Mouse (Mus musculus) gastrocnemius, postnatal 25 days (tissue): ENCODE data around the gene Tbc1d15. TPM values are rescaled to one million over a fixed set of nuclear protein-coding genes. Genes with fewer than 3 reads are reported as not detected.
"Not testable (repeated sequence)": the region's sequence is repeated elsewhere in the genome, so short reads cannot be mapped to it uniquely, and the experiment has no call there.

Source experiments
- DNase-seq: peaks from one replicate; pipeline ENCODE4 v3.0.0; 2022
- total RNA-seq, 2 experiments: library from RNA; stranded (reverse); gene quantifications; 1 replicate in 1 of 2; 2 replicates in 1 of 2; pipeline ENCODE4 v1.2.3; 2021

Gene Tbc1d15
- total RNA-seq, 2 experiments from 2014 or later = 35.9 to 40.5 TPM

- DNase-seq = no peak
Observed at GRCm38 (mm10) chr10:115245488-115245887, 5.8 kb downstream of the Tbc1d15 start.

DNA sequence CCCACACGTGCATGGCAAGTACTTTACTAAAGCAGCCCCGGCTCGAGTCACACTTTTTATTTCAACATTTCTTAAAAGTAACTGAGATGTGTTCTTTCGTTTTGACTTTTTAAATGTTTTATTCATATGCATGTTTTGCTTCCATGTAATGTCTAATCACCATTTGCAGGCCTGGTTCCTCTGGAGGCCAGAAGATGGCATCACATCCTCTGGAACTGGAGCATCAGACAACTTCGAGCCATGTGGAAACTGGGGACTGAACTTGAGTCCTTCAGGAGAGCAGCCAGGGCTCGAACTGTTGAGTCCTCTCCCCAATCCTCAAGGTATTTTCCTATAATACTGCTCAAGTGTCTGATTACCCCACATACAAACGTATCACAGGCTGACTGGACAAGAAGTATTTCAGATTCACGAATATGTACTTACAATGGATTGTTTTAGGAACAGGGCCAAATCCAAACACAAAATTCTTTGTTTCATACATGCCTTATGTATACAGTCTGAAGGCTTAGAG, 10.1 kb downstream of the Tbc1d15 start:
- DNase-seq = no peak

DNA sequence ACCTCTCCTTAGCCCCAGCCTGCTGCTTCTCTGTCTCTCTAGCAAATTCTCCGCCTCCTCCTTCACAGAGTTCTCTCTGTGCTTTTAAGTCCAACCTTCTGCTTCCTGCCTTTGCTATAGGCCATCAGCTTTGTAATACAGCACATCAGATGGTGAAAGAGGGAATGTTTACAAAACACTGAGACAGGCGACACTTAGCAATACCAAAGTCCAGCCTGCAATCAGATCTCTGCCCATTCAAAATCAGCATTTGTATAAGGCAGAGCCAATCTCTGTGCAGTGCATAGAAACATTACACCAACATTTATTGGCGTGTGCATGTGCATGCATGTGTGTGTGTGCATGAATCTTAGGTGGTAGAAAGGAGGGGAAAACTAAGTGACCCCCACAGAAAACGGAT, 13.3 kb downstream of the Tbc1d15 start:
- DNase-seq = no peak

GRCm38 (mm10) chr10:115236733-115237132, 14.5 kb downstream of the Tbc1d15 start:
- no peak for DNase-seq

DNA sequence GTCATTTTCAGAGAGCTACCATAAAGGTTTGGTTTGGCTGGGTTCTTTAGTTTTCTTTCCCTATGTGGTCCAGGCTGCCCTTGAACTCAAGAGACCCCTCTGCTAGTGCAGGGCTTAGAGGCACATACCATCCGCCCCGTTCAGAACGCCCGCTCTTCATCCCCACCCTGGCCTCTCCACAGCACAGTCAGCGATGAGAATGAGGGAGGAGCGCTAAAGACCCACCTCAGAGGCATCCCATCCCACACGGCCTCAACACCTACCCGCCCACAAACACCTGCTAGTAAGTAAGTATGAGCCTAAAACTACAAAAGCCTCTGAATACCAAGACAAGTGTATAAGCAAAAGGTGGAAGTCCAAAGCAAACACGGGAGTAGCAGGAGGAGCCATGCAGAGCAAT, 15.8 kb downstream of the Tbc1d15 start:
- DNase-seq = no peak

DNA sequence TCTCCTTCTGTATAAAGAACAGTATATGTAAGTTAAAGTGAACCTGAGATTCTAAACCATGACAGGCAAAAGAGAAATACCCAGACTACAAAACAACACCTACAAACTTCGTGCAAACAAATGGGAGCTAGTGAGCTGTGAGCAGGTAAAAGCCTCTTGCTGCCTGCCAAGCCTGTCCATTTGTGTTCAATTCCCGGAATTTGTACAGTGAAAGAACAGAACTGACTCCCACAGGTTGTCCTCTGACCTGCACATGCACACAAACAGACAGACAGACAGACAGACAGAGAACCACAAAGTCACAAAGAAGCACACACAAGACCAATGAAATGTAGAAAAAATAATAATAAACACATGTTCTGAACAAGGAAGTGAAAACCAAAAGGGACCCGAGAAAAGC, 17.5 kb downstream of the Tbc1d15 start:
- DNase-seq = no peak

DNA sequence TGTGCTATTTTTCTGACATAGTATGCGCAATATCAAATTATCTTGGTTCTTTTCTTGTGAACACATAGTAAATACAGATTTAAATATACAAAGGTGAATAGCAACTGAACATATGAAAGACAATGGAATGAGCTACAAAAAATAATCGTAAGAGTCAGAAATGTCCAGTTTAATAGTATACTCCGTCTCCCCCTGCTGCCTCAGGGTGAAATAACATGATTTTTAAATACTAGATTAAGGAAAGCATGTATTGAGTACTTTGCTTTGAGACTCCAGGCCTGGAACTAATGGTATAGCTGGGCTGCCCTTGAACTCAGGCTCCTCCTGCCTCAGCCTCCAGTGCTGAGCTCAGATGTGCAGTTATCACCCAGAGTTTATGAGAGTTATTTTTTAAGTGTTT, 18.8 kb downstream of the Tbc1d15 start:
- DNase-seq = no peak

DNA sequence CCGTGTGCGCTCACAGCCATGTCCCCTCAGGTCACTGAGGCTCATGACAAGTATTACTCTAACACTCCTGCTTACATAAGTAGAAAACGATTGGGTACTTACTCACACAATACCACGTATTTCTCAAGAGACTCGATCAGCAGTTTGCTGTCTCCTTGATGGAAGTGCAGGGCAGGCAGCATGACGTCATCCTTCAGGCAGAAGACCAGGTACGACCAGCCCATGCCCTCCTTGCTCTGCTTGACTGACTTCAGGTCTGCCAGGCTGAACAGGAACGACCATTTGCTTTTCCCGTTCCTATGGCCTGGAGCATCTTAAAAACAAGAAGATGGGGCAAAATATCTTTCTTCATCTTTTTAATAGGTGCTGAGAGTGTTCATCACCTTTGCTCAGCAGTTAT, 22.2 kb downstream of the Tbc1d15 start:
- no peak for DNase-seq

GRCm38 (mm10) chr10:115226586-115226985, 24.7 kb downstream of the Tbc1d15 start:
- no peak for DNase-seq

DNA sequence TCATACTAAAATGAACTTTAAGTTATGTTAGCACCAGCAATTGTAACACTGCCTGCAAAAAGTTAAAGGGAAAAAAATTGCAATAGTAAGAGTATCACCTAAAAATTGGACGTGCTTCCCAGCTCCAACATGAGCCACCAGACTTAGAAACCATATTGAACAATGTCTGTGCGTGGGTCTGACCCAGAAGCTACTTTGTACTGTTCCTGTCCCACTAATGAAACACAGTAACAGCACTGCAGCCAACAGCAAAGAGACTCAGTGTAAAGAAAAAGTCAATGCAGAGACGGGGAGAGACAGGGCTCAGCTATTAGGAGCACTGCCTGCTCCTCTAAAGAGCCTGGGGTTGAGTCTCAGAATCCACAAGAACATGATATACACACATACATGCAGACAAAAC, 27.4 kb downstream of the Tbc1d15 start:
- no peak for DNase-seq

DNA sequence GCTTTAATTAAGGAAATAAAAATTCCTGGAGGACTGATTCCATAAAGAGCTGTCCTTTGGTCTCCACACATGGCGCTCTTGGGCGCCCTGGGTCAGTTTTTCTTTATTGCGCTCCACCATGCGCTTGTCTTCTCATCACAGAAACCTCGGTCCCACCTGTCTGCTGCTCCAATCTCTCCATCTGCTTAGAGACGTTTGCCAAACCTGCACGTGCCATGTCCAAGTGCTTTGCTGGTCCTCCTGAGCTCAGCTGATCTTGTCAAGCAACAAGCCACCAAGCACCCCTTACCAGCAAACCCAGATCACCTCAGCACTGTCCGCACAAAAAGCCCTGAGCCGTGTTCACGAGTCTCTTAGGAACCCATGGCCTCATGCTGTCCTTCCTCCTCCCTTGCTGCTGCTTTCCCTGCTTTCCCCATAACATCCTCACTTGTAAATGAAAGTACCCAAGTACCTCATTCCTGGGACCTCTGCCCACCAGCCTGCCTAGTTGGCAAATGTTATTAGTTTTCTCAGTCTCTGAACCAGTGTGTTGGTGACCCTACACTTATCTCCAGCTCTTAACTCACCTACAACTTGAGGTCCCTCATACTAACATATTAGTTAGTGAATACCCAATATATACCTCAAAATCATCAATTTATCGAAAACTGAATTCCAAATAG, 38.2 kb downstream of the Tbc1d15 start:
- no peak for DNase-seq

GRCm38 (mm10) chr10:115205825-115206224, 45.4 kb downstream of the Tbc1d15 start:
- DNase-seq = no peak

- DNase-seq = no peak
Observed at GRCm38 (mm10) chr10:115205284-115205683, 46.0 kb downstream of the Tbc1d15 start.

DNA sequence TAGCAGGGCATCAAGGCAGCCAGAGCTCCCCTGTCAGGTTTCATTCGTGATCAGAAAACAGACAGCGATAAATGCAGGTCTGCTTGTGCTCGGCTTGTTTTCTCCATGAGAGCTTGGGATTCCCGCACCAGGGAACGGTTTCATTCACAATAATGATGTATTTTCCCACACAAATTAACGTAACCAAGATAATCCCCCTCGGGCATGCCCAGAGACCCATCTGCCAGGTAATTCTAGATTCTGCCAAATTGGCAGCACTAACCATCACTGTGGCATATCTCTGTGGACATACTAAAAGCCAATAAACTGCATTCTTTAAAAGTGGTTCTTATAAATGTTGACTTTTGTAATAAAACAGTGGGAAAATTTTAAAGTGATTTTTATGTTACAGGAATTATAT, 60.1 kb downstream of the Tbc1d15 start:
- DNase-seq = no peak

DNA sequence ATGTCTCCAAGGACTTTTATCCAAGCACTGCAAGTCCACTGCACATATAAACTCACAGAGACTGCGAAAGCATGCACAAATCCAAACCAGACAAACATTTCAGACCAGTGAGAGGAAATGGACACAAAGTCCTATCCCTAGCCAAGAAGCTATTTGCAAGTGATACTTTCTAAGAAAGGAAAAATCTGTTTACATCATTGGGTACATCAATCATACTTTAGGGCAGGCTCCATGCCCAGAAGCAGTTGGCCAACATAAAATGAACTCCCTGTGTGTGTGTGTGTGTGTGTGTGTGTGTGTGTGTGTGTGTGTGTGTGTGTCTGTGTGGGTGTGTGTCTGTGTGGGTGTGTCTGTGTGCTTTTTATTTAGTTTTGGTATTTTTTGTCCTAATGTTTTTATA, 63.9 kb downstream of the Tbc1d15 start:
- DNase-seq = no peak

DNA sequence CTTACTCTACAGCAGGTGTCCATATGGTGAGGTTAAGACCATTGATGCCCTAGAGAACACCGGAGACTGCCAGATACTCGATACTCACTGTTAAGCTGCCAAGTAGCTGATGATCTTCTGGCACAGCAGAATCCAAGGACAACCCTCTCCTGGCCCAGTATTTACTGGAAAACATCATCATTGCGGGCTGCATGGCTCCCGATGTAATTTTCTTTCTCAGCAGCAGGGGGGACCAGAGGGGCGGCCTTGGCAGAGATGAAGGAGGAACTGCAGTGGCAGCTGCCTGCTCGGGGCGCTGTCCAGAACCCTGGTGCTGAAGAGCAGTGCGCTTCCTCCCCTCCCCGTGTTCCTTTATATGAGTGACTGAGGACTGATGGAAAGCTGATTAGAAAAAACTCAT, 66.6 kb downstream of the Tbc1d15 start, which contains the start of gene Tph2:
Gene Tph2, minus strand, starts transcription at position 326 of the 400 bp plus-strand sequence.
- peak; percentile 28 for DNase-seq

DNA sequence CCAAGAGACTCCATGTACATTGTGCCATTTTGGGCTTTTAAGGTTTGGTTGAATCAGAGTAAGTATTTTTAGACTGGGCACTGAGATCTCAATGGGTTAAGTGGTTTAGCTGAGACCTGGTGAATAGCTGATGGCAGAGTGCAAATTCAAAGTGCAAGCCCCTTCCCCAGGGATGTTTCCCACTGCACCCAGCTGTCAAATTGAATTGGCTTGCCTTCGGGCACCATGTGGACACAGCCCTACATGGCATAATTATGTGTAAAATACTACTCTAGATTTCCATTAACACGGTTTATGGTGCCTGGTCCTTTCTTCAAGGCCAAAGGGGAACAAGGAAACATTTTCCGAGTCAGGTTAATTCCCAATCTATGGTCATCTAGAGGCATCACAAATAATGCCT, 70.2 kb downstream of the Tbc1d15 start:
- DNase-seq = no peak

DNA sequence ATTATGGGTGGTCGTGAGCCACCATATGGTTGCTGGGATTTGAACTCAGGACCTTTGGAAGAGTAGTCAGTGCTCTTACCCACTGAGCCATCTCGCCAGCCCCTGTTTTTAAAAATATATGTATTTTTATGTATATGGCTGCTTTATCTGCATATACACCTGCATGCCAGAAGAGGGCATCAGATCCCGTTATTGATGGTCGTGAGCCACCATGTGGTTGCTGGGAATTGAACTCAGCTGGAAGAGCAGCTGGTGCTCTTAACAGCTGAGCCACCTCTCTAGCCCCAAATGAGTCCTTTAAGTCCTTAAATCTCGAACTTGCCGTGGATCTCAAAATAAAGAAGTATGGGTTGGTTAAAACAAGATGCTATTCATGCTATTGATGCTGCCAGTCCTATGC, 73.2 kb downstream of the Tbc1d15 start:
- DNase-seq = not testable (repeated sequence)

- DNase-seq = no peak
Observed at GRCm38 (mm10) chr10:115175591-115175991, 75.7 kb downstream of the Tbc1d15 start.

- no peak for DNase-seq
Observed at GRCm38 (mm10) chr10:115173336-115173735, 77.9 kb downstream of the Tbc1d15 start.

GRCm38 (mm10) chr10:115171351-115171818, 79.9 kb downstream of the Tbc1d15 start:
- DNase-seq = no peak

- DNase-seq = no peak
Observed at GRCm38 (mm10) chr10:115170496-115171350, 80.5 kb downstream of the Tbc1d15 start.

- DNase-seq = no peak
Observed at GRCm38 (mm10) chr10:115169410-115169809, 81.9 kb downstream of the Tbc1d15 start.
